ENCODE assay signal across 17 mouse cellular contexts in the genomic region with DNA sequence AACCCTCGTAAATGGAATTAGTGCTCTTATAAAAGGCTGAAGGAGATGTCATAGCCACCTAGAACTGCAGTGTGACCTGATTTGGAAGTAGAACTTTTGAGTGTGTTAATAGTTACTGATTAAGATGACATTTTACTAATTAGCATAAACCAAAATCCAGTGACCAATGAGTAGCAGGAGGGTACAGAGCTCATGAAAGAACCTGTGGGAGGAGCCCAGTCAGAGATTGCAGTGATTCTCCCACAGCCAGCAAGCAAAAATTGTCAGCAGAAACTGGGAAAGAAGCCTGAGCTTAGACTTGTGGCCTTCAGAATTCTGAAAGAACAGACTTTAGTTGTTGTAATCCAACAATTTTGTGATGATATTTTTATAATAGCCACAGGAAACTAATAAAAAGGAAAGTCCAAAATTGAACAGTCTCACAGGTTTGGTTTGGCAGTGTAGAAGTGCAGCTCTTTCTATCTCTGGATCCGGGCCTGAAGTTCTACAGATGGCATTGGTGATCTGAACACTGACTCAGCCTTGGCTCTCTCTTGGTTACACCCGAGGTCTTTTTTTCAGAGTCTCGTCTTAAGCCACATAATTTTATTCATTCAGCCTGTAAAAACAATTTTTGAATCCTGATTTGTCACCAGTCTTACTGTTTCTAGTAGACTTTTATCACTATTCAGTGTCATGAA. TPM values are rescaled to one million over a fixed set of nuclear protein-coding genes. Genes with fewer than 3 reads are reported as not detected.
A peak's percentile ranks its signal among the peaks of the same experiment; 100 is the strongest.
DNase-seq lines count a peak whose midpoint lies in the region; ATAC-seq lines count a peak whose summit lies in the region.
"Had no signal": no experiment of that assay in that cellular context is flagged by ENCODE, and none has a peak within 500 bp of the region (broad histone marks: within the 10 kb centered on the region; RNA-seq: fewer than 3 reads in every experiment).

No protein-coding gene starts in this region.

- no peak overlapping the region for H3K9ac ChIP-seq in kidney, embryonic 15.5 days
- H3K9ac ChIP-seq in intestine, embryonic 16.5 days (ENCODE audit: low read depth, low read length): no peak overlapping the region
- H3K9ac ChIP-seq: heart, embryonic 15.5 days; hindbrain, embryonic 12.5 days; liver, embryonic 15.5 days; midbrain, embryonic 13.5 days had no signal

- intact Hi-C loops in heart, postnatal 14 days (cut with DNase I): no loop called here

- no peaks in the 10 kb centered on the region for H3K27me3 ChIP-seq in kidney, embryonic 15.5 days
- H3K27me3 ChIP-seq in intestine, embryonic 16.5 days (replicated peaks; ENCODE audit: control insufficient read depth, insufficient read depth, low read length): no peaks in the 10 kb centered on the region
- H3K27me3 ChIP-seq: heart, embryonic 15.5 days; hindbrain, embryonic 12.5 days; liver, embryonic 15.5 days; midbrain, embryonic 13.5 days had no signal

- ATAC-seq in kidney, embryonic 15.5 days (replicated peaks; ENCODE audit: low FRiP score): no peak
- no peak for ATAC-seq in intestine, embryonic 16.5 days
- ATAC-seq: midbrain, embryonic 13.5 days had no signal

- peak; percentile 17 to 51 for DNase-seq in adrenal gland, postnatal 36 days
- DNase-seq in adrenal gland, postnatal 25 days: no peak
- peak; percentile 41 for DNase-seq in kidney, adult 9 months
- DNase-seq in Muller cell, postnatal 12 days (ENCODE audit: inconsistent ontology term): peak; percentile 26
- DNase-seq in cerebellum, postnatal 36 days: peak; percentile 27 to 57
- no peak for DNase-seq in heart, postnatal 14 days
- DNase-seq: kidney, postnatal 14 days; left cerebral cortex, postnatal 4 days; right cerebral cortex, postnatal 14 days; thymus, postnatal 36 days had no signal

- no peak overlapping the region for H3K27ac ChIP-seq in kidney, embryonic 15.5 days
- no peak overlapping the region for H3K27ac ChIP-seq in intestine, embryonic 16.5 days (ENCODE audit: low read length)
- H3K27ac ChIP-seq: heart, embryonic 15.5 days; hindbrain, embryonic 12.5 days; liver, embryonic 15.5 days; midbrain, embryonic 13.5 days; stomach, postnatal 0 days had no signal

- H3K36me3 ChIP-seq in kidney, embryonic 15.5 days: no peaks in the 10 kb centered on the region
- no peaks in the 10 kb centered on the region for H3K36me3 ChIP-seq in intestine, embryonic 16.5 days (ENCODE audit: control insufficient read depth, insufficient read depth, low read length)
- H3K36me3 ChIP-seq: heart, embryonic 15.5 days; hindbrain, embryonic 12.5 days; liver, embryonic 15.5 days; midbrain, embryonic 13.5 days had no signal

- H3K4me2 ChIP-seq in kidney, embryonic 15.5 days: no peak overlapping the region
- no peak overlapping the region for H3K4me2 ChIP-seq in intestine, embryonic 16.5 days (ENCODE audit: low read depth, low read length)
- H3K4me2 ChIP-seq: heart, embryonic 15.5 days; hindbrain, embryonic 12.5 days; liver, embryonic 15.5 days; midbrain, embryonic 13.5 days had no signal

- H3K4me1 ChIP-seq in kidney, embryonic 15.5 days: no peaks in the 10 kb centered on the region
- no peaks in the 10 kb centered on the region for H3K4me1 ChIP-seq in intestine, embryonic 16.5 days (ENCODE audit: control insufficient read depth, insufficient read depth, low read length)
- H3K4me1 ChIP-seq: heart, embryonic 15.5 days; hindbrain, embryonic 12.5 days had no signal

- no peaks in the 10 kb centered on the region for H3K9me3 ChIP-seq in kidney, embryonic 15.5 days (replicated peaks)
- no peaks in the 10 kb centered on the region for H3K9me3 ChIP-seq in intestine, embryonic 16.5 days (ENCODE audit: control insufficient read depth, low read length)
- H3K9me3 ChIP-seq: heart, embryonic 15.5 days; hindbrain, embryonic 12.5 days; liver, embryonic 15.5 days; midbrain, embryonic 13.5 days had no signal

- WGBS in kidney, embryonic 15.5 days: 80% methylated on average over 4 of the region's 4 CpGs
- 91% methylated on average over 4 of the region's 4 CpGs for WGBS in intestine, embryonic 16.5 days

- H3K4me3 ChIP-seq in kidney, embryonic 15.5 days (replicated peaks): no peak overlapping the region
- H3K4me3 ChIP-seq in intestine, embryonic 16.5 days (ENCODE audit: low read length): no peak overlapping the region
- H3K4me3 ChIP-seq: heart, embryonic 15.5 days; hindbrain, embryonic 12.5 days; liver, embryonic 15.5 days; midbrain, embryonic 13.5 days had no signal

RNA-seq across cellular contexts. Expression of gene Rnf130, which starts 11.8 kb away (rescaled TPM):
- total RNA-seq in adrenal gland, postnatal 36 days (2021): 10 to 100 TPM; 90.3 to 98.0 TPM
- 71.7 and 83.7 TPM in 2 replicates for total RNA-seq in adrenal gland, postnatal 25 days (2021)
- polyA plus RNA-seq in kidney, embryonic 15.5 days (2015; fragmentation: Nextera tagmentation; extraction: Ambion mirVana): 59.1 and 62.8 TPM in 2 replicates
- 10 to 100 TPM; 45.0 to 53.6 TPM for total RNA-seq in heart, postnatal 14 days (2021)
- polyA plus RNA-seq in intestine, embryonic 16.5 days (2015; fragmentation: Nextera tagmentation; extraction: Ambion mirVana): 14.7 and 21.2 TPM in 2 replicates

Comparison
In these comparisons a context has a peak if more than half of its experiments do, and no peak if none do; other contexts are left out.
1. DNase-seq: peak in adrenal gland, postnatal 36 days (2 of 2), kidney, adult 9 months (single experiment), Muller cell, postnatal 12 days (single experiment) and cerebellum, postnatal 36 days (2 of 2); none in adrenal gland, postnatal 25 days (single experiment) and heart, postnatal 14 days (0 of 2).